Mouse (Mus musculus) A20 (cell line): ENCODE measurements around the gene Gabarapl1.

Source experiments
- DNase-seq: peaks from one replicate; pipeline ENCODE4 v3.0.0-alpha.2; 2011; ENCODE audit warnings: low read depth, low spot score

Gene Gabarapl1

GRCm38 (mm10) chr6:129534627-129535190, 1.7 kb downstream of the Gabarapl1 start:
- DNase-seq: no peak

GRCm38 (mm10) chr6:129535723-129536122, 2.8 kb downstream of the Gabarapl1 start:
- no peak for DNase-seq

GRCm38 (mm10) chr6:129538555-129538954, 5.6 kb downstream of the Gabarapl1 start:
- DNase-seq: no peak

- no peak for DNase-seq
These were observed 9.0 kb downstream of the Gabarapl1 start for GRCm38 (mm10) chr6:129541931-129542330.

GRCm38 (mm10) chr6:129542540-129542939, 9.6 kb downstream of the Gabarapl1 start:
- DNase-seq: peak; percentile 19

- peak; percentile 55 for DNase-seq
These were observed 11.0 kb downstream of the Gabarapl1 start for GRCm38 (mm10) chr6:129543709-129544606.

- DNase-seq: no peak
These were observed 14.3 kb downstream of the Gabarapl1 start for GRCm38 (mm10) chr6:129547277-129547676.

GRCm38 (mm10) chr6:129548009-129548408, 15.0 kb downstream of the Gabarapl1 start:
- peak; percentile 60 for DNase-seq

GRCm38 (mm10) chr6:129557298-129558023, 24.5 kb downstream of the Gabarapl1 start:
- DNase-seq: no peak

- peak; percentile 75 for DNase-seq
These were observed 26.1 kb downstream of the Gabarapl1 start for GRCm38 (mm10) chr6:129558946-129559640.

- no peak for DNase-seq
These were observed 26.7 kb downstream of the Gabarapl1 start for GRCm38 (mm10) chr6:129559641-129560027.

- DNase-seq: no peak
These were observed 32.3 kb downstream of the Gabarapl1 start for GRCm38 (mm10) chr6:129565257-129565656.

- peak; percentile 27 for DNase-seq
These were observed 42.4 kb downstream of the Gabarapl1 start for GRCm38 (mm10) chr6:129575315-129575714.

GRCm38 (mm10) chr6:129577605-129578004, 44.6 kb downstream of the Gabarapl1 start, which contains the start of gene Klre1:
TSS of gene Klre1 (plus strand) at chr6:129577905.
- no peak for DNase-seq

GRCm38 (mm10) chr6:129581274-129581673, 48.3 kb downstream of the Gabarapl1 start:
- peak; percentile 48 for DNase-seq

GRCm38 (mm10) chr6:129581896-129582295, 48.9 kb downstream of the Gabarapl1 start:
- DNase-seq: no peak

- peak; percentile 26 for DNase-seq
These were observed 50.1 kb downstream of the Gabarapl1 start for GRCm38 (mm10) chr6:129583014-129583413.

GRCm38 (mm10) chr6:129591508-129591907, 58.5 kb downstream of the Gabarapl1 start, which contains the start of gene Klrd1:
TSS of gene Klrd1 (plus strand) at chr6:129591782.
- peak; percentile 55 for DNase-seq
